Mouse (Mus musculus) inflammation-experienced regulatory T-cells, adult 6 months (primary cell): ENCODE results near the gene Ccer1. TPM values are rescaled to one million over a fixed set of nuclear protein-coding genes. Genes with fewer than 3 reads are reported as not detected.

Source experiments
- polyA plus RNA-seq, 3 experiments: library from polyadenylated mRNA; unstranded; fragments of 100-300 nt; shearing (Covaris generic); gene quantifications; one replicate each; pipeline ENCODE4 v1.2.1; 2017

Gene Ccer1
- polyA plus RNA-seq, 3 experiments from 2014 or later = not detected

Other genes starting within 250 kb of the Ccer1 start
- not detected for gene Dcn, start 213.4 kb upstream of the Ccer1 start, polyA plus RNA-seq
- gene Lum, start 127.9 kb upstream of the Ccer1 start, polyA plus RNA-seq = not detected
- gene Kera, start 86.2 kb upstream of the Ccer1 start, polyA plus RNA-seq = not detected
- not detected for gene Epyc, start 49.0 kb upstream of the Ccer1 start, polyA plus RNA-seq
- not detected for gene C030005K15Rik, start 33.7 kb downstream of the Ccer1 start, polyA plus RNA-seq